Mouse (Mus musculus): ENCODE data around the gene Zfp217.
A peak's percentile ranks its signal among the peaks of the same experiment; 100 is the strongest.

The Zfp217 gene

DNA sequence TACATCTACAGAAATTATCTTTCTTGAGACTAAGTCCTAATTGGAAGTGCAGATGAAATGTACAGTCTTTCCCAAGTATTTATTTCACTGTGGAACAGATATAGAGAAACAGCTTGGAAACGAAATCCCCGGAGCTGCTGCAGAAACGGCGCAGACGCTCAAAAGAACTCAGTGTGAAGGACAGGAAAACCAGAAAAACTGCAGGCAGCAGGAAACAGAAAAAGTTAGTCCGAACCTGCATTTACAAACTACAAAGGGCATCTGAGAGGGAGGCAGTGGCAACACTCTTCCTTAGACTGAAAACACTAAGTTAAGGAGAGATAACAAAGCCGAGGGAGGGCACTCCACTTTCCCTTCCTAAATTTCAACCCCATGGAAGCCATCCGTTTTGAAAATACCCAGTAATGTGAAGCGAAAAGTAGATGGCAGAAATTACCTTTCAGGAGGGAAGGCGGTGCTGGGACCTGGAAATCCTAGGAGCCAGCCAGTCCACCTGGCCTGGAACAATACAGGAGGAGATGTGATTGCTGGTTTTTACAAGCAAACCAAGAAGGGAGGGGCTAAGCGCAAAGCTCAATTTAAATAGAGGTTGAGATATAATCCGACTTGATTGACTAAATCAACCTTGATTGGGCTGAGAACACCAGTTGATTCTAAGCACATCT is 13.7 kb downstream of the Zfp217 start:
- DNase-seq (ENCODE audit: low read depth, low spot score) = no peak

DNA sequence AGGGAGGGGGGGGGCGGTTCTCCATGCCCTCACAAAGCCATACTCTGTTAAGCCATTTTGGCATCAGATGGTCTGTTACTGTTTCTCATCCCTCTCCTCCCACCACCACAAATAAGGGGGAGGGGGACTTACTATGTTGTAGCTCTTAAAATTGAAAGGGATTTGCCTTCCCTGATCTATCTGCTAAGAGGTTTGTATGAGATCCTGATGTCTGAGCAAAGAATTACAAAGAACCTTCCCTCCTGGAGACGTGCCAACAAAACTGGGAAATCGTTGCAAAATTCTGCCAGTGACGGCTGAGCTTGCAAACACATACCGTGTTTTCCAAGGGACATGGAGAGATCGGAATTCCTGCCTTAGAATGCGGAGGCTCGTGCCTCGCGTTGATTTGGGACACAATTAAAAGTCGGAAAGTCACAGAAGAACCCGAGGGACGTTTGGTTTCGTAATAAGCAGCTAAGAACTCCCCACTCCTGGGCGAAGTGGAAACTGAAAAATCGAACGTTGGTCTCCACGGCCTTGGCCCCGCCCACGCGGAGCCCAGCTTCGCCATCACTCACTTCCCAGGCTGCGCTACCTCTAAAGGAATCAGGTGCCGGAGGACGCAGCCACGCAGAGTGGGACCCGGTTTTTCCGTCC is 14.7 kb downstream of the Zfp217 start:
- peak; percentile 82 for DNase-seq (ENCODE audit: low read depth, low spot score)

DNA sequence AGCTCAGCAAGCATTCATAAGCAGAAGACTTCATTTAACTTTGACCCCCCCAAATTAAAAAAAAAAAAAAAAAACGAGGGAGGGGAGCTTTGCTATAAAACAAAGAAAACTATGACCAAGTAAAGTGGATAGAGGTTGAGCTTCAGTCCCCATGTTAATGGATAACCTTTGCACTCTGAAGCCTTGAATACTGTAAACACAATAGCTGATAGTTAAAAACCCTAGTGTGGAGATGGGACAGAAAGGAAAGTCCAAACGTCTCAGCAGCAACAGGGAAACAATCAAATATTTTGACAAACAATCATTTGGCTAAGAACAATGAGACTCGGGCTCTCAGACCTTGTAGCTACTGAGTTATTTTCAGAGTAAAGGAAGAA is 15.2 kb downstream of the Zfp217 start:
- DNase-seq (ENCODE audit: low read depth, low spot score) = no peak

DNA sequence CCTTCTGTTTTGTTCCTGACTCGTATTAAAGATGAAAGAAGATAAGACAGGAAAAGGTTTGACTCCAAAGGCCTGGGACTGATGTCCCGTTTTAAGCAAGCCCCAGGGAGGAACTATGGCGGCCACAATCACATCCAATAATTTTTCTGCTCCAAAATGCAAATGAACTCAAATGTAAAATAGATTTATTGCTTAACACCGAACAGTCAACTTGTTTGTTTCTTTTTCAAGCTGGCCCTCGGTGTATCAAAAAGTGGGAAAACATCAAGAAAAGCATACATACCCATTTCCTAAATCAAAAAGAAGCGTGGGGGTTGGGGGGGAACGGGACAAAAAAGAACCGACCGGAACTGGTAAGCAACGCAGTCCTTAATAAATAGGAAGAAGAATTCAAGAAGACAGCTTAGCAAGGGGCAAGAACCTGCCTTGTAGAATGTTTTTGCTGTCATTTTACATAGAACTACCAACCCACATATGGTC is 15.9 kb downstream of the Zfp217 start:
- no peak for DNase-seq (ENCODE audit: low read depth, low spot score)

DNA sequence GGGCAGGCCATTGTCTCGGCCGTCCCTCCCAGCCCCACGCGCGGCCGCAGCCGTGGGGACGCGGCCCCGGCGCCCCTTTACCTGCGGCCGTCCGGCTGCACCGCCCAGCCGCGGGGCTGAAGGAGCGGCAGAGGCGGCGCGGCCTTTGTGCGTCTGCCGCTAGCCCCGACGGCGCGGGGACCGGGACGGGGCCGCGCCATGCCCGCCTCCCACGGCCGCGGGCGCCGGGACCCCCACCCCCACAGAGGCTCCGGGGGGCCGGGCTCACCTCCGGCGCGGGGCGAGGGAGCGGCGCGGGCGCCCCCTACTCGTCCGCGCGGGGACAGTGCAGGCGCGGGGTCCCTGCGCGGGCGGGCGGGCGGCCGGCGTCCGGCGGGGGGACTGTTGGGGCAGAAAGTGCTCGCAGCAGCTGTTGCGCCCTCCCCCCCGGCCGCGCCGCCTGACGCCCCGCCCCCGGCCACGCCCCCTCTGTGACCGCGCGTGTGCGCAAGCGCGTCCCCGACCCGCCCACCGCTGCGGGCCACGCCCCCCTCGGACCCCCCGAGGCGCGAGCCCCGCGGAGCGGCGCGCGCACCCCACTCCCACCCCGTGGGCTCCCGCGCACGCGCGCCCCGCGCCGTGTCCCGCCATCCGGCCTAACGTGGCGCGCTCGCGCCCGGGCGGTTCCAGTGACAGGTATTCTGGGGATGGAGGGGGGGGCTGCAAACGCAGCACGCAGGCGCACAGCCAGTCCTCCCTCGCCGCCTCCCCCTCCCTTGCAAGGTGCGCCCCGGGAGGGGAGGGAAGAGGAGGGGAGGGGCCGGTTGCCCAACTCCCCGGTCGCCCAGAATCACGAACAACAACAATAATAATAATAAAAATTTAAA is 16.9 kb downstream of the Zfp217 start:
- peak; percentile 79 for DNase-seq (ENCODE audit: low read depth, low spot score)

DNA sequence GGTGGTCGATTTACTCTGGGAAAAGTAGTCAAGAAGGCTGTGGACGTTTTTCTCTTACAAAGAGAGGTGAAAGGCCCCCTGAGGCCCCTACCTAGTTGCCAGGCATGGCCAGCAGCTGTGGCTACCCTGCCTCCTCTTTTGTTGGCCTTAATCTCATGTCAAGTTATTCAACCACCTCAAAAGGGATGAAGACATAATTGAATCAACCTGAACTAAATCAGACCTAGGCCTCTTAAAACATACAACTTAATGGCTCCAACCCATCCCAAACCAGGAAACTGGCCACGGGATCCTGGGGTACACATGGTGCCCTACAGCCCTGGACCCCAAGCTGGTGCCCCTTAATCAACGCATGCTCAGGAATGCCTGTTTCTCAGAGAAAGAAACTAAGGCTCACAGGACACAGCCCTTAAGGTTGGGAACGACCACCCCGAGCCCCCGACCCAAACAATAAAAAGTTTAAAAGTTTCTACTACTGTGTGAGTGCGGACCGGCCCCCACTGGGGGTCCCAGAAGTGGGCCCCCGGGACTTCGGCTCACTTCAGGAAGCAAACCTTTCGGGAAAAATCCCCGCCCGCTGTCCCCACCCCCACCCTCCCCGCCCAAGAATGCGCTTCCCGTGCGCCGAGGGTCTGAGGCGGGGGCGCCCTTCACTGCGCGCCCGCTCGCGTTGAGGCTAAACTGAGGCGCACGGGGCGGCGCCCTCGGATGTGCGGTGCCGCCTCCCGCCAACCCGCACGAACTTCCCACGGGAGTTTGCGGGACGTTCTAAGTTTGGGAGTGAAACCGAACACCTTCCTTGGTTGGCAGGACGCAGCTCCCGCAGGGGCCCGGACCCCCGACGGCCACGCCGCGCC is 17.8 kb downstream of the Zfp217 start:
- DNase-seq (ENCODE audit: low read depth, low spot score) = no peak

DNA sequence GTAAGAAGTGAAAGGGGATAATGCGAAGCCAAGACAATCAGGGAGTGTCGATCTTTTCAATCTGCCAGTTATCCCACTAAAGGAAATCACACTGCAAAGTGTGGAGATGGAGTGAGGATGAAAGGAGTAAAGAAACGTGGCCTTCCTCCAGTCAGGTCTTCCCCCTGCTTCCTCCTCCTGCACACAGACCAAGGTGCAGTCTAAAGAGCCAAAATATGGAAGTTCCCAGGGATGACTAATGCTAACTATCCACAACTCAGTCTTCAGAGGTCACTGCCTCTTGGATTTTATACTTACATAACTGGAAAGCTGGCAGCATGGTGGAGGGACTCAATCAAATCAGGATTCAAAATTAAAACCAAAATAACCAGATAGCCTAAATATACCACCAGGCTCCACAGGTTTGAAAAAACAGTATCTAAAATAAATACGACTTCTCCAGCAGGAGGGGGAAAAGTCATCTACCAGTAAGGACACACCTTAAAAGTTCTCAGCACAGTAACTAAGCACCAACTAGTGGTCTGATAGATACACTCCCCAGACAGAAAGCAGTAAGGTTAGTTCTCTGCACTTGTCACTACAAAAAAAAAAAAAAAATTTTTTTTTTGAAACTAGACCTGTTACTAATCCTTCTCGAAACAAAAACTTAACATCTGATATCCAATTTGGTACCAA is 18.5 kb downstream of the Zfp217 start:
- DNase-seq (ENCODE audit: low read depth, low spot score) = no peak

DNA sequence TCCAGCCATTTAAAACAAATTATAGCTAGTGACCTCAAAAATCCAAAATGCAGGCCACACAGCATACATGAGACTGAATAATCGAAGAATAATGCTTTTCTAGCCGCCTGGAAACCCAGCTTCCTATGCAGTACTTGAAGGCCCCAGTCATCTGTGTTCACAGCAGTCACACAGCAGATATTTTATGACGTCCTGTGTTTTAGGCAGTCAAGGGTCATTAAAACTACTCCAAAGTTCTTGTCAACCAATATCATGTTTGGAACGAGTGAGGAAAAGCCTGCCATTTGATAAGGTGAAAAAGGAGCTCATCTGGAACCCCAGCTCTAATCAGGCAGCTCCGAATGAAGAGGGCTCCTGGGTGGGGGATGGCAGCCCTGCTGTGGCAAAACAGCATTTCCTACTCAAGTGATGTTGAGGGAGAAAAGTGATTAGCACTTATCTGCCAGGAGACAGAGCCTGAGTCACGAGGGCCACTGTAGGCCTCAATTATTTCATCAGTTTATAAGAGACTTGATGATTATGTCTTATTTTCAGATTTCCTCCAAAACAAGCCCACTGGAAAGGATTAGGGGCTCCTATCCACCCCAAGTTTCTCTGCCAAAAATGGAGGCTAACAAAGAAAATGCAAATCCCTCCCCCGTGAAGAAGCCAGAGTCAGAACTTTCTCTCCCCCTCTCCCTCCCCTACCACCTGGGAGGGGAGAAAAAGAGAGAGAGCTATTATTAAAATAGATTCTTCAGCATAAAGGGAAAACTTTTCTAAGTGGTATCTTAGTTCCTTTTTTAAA is 19.2 kb downstream of the Zfp217 start:
- no peak for DNase-seq (ENCODE audit: low read depth, low spot score)

DNA sequence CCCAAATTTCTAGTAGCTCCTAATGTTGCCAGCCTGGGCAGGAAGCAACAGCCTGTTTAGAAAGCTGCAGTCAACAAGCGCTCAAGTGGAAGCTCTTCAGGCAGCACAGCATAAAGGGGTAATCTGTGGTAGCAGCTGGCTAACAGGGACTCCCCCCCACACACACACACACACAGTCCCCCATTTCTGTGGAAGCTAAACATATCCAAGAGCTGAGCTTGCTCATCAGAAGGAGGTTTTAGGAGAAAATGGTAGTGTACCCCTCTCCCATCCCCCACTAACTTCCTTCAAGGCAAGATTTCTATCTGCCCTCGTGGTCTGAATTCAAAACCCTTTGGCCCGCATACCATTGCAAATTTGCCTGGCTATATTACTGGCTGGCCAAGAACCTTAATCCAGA is 20.4 kb downstream of the Zfp217 start:
- no peak for DNase-seq (ENCODE audit: low read depth, low spot score)

DNA sequence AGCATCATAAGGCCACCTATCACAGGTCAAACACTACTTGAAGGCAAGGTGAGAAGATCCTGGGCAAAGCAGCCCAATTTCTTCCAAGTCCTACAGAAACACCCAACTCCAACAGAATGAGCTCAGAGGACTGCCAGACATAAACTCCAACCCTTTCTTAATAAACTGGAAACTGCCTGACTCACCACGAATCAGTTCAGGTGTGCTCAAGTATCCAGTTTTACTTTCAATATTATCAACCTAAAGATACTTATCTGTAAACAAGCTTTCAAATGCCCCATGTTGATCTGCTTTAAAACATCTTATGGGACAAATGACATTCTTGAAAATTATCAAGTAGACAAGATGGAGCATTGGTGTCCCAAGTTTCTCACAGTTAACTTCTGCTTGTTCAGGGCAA is 21.6 kb downstream of the Zfp217 start:
- no peak for DNase-seq (ENCODE audit: low read depth, low spot score)

DNA sequence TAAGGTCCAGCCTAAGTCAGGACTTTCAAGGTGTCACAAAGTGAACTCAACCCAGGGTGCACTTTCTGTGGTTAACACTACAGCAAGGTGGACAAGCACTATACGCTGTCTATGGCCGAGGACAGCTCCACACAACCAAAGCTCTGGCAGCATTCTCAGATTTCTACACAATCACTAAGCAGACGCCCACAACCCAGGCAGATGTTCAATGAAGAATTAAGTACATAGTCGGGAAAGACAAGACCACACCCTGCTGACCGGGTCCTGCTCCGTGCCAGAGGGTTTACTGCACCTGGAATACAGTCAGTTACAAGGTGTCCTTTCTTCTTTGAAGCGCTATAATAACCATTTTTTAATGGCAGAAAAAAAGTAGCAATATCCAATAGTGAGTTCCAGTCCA is 25.7 kb downstream of the Zfp217 start:
- no peak for DNase-seq (ENCODE audit: low read depth, low spot score)

DNA sequence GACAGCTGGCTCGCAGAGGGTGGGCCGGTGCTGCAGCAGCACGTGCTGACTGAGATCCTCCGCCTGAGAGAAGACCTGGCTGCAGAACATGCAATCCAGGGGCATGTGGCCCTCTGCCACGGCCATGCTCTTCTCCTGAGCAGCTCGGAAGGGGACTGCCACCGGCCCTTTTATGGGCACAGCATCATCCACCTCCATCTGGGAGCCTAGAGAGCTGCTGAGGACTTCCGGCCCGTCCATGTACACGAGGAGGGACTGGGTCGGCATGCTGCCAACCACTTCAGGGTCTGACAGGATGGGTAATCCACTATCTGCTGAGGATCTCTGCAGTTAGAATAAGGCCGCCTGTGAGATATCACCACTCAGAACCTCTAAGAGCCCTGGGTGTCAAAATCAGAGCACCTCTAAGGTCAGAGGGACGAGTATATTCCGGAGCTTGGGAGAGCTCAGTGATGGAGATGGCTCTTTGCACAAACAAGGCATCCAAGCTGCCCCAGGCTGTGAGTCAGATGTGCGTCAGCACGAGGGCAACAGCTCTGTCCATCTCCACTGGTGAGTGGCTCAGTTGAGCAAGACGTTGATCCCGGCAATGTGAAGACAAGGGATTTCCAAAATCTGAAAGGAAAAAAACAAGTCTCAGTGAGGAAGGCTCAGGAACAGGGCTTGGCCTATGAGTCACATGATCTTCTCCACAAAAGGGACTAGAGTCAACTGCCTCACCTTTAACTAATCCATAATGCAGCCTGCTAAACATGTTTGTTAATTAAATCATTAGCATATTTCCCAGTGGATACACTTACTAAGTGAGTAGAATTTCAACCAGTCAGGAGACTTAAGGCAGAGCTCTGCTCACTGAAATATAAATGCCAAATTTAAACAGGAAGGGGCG is 27.5 kb downstream of the Zfp217 start:
- DNase-seq (ENCODE audit: low read depth, low spot score) = no peak

DNA sequence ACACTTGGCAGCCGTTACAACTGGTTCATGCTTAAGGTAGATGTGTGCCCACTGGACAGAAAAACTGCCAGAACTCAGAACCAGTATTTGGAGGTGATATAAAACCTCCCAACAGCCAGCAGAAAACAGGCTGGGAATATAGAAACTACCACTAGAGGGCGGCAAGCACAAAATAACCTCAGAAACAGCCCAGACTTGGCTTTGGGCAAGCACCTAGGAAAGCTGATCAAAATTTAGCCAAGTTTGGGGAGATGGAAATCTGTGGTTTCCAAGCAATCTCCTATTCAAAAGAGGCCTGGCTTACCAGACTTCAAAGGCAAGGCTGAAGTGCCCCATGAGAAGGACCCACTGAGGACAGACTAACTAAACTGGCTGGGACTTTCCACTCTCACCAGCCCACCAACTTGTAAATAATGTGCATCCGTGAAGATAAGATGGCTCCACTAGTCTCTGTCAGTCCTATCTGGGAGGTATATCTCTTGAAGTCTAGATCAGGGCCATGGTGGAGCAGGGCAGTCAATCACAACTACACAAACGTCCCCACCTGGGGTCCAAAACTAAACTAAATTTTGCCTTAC is 31.1 kb downstream of the Zfp217 start:
- peak; percentile 57 for DNase-seq (ENCODE audit: low read depth, low spot score)

DNA sequence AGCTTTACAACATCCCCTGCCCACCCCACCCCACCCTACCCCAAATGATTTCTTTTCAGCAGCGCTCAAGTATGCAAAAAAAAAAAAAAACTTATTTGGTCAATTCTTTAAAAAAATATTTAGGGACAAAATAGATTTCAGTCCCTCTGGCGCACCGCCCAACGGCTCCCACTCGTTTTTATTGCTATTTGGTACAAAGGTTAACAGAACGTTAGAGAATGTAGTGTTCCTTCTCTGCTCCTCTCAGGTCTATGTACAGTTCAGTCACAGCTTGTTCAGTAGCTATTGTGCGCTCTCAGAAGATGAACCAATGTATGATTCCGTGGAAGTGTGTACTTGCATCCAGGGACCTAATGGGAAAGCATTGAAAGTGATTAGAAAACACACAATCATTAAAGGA is 37.6 kb downstream of the Zfp217 start:
- DNase-seq (ENCODE audit: low read depth, low spot score) = no peak

DNA sequence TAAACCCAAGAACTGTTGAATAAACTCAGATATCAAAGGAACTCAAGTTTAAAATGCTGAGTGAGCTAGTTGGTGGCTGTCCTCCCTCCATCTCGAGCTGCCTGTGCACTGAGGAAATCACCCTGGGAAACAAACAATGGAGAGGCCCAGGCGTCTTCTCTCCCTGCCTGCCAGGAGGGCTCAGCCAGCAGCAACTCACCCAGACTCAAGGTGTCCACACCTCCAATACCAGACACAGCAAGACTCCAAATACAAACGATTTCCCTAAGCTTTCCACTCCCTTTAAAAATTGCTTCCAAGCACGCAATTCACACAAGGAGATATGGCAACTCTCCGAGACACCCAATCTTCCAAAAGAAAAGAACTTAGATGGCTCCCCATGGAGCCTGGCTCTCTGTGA is 38.4 kb downstream of the Zfp217 start:
- no peak for DNase-seq (ENCODE audit: low read depth, low spot score)

DNA sequence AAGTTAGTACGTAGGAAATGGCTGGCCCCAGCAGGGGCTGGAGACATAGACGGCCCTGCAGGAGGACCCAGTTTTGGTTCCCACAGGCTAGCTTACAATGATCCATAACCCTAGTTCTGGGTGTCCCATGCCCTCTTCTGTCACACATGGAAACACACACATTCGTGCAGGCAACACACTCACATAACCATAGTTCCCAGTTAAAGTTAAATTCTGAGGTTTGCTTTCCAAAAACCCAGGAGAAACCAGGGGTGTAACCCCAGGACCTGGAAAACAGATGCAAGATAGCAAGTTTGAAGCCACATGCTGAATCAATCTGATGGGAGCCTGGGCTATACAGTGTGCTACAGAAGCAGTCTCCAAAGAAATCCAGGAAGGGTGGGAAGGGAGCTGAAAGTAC is 40.1 kb downstream of the Zfp217 start:
- DNase-seq (ENCODE audit: low read depth, low spot score) = no peak

DNA sequence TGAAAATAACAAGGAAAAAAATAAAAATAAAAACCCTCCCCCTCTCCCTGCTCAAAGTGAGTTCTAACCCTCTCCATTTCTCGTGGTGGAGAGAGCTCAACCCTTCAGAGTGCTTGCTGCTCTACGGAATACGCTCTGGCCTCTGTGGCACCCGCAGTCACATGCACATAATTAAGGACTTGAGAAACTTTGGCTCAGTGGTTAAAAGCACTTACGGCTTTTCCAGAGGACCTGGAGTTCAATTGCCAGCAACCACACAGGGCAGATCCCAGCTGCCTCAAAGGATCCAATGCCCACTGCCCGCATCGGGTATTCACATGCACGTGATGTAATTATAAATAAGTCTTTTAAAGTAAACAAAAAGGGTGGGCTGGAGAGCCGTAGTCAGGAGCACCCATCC is 41.9 kb downstream of the Zfp217 start:
- DNase-seq (ENCODE audit: low read depth, low spot score) = no peak

DNA sequence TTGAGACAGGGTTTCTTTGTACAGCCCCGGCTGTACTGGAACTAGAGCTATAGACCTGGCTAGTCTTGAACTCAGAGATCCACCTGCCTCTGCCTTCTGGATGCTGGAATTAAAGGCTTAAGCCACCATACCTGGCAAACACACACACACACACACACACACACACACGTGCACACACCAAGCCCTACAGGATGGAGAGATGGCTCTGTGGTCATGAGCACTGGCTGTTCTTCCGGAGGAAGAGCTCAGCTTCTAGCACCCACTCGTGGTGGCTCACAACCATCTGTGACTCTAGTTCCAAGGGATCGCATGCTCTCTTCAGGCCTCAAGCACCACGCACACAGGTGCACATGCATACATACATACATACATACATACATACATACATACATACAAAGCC is 43.5 kb downstream of the Zfp217 start:
- DNase-seq (ENCODE audit: low read depth, low spot score) = no peak

DNA sequence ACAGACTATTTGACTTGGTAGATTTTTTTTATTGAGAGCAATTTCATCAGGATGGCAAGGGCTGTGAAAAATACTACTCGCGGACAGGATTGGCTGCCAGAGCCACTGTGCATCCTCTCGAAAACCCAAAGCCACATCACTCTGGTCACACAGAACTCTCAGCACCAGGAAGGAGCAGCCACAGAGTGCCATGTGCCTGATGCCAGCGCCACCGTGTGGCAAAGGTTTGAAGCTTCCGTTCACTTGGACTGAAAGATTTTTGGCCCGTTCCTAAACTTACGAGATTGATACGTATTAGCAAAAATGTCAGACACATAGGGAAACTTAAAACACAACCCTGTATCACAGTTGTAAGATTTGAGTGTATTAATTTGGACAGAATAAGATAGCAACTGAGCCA is 44.1 kb downstream of the Zfp217 start:
- no peak for DNase-seq (ENCODE audit: low read depth, low spot score)
